Mouse (Mus musculus): ENCODE measurements around the gene Ccser1.
"Not testable (repeated sequence)": the region's sequence is repeated elsewhere in the genome, so short reads cannot be mapped to it uniquely, and the experiment has no call there.

Ccser1 gene

DNA sequence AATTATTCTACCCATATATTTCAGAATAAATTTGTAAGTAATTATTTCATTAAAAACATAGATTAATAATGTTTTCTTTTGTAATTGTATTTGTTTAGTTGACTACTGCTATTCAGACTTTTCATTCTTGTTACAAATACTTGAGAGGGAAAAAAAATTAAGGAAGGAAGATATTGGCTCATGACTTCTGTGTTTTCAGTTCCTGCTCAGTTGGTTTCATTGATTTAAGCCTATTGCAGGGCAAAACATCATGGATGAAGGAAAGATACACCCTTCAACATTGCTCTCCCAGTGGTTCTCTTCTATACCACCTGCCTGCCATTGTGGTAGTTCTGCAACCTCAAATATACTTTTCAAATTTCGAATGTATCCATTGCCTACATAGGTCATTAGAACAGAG is 541.1 kb downstream of the Ccser1 start:
- DNase-seq (ENCODE audit: low spot score), result no peak

DNA sequence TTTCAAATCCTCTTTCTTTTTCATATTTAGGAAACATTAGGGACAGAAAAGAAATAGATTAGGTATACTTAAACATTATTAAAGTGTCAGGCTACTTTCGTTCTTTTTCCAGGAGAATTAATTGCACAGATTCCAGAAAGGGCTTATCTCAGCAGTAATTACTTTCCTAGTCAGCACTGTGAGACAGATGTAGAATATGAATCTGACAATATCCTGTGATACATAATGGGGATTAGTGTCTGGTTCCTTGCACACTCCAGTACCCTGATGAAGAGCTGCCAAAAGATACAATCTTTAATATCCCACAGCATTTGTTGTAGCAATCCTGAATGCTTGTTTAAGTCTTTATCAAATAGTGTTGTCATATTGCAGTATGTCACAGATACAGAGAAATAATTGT is 548.9 kb downstream of the Ccser1 start:
- no peak for DNase-seq (ENCODE audit: low spot score)

DNA sequence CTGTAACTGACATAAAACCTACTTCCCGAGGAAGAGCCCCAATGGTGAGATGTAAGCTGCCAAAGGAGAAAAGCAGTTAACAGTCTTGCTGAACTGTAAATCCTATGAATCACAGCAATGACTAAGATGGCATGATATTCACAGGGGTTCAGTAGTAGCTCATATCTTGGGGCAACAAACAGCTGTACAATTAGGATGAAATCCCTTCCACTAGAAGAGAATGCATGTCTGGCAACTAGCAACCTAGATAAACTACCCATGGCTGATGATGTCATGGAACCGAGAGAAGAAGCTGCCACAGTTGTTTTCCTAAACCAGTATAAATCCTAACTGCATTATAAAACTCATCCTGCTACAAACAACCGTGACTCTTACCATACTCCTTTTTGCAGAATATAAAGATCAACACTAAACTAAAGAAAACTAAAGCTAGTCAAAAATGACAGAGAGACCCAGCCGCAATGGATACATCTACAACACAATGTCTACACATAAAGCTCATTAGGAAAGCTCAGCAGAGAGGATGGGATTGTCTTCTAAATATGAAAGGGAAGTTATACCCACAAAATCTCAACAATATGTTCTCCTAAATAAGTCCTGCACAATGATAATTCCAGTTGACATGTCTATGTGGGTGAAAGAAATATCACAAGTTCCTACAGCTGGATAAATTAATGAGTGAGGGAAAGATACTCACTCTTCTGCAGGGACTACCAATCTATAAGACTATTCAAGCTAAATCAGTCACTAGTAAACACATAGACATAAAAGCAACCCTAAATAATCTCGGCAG is 550.2 kb downstream of the Ccser1 start:
- no peak for DNase-seq (ENCODE audit: low spot score)

DNA sequence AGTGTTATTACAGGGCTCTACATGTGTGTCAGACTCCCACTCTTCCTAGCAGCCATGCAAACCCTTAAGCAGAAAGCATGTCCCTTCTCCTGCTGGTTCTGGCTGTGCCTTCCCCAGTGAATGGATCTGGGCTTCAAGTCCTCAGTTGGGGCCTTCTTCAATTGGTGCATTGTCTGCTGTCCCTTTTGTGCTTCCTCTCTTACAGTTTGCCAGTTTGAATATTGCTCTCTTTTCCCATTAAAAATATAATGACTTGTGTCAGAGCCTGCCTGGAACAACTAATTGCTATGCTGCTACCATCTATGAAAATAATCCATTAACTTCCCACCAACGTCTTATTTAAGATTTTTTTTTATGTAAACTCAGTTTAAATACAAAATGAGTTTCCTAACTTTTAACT is 566.2 kb downstream of the Ccser1 start:
- no peak for DNase-seq (ENCODE audit: low spot score)

DNA sequence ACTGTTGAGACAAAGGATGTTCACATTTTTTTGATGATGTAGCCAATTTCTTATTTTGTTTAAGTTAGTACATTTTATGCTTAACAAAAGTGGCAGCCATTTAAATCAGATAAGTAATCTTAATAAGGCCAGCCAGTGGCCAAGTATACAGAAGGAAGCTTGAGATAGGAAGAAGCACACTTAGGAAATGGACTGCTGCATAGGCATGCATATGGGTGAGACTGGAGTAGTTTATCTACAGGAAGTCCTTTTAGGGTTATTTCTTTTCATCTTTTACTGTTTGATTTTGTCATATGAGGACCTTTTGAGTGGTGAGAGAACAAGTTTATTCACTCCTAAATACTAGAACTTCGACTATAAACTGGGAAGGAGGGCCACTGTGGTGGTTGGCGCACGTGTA is 582.0 kb downstream of the Ccser1 start:
- DNase-seq (ENCODE audit: low spot score), result no peak

DNA sequence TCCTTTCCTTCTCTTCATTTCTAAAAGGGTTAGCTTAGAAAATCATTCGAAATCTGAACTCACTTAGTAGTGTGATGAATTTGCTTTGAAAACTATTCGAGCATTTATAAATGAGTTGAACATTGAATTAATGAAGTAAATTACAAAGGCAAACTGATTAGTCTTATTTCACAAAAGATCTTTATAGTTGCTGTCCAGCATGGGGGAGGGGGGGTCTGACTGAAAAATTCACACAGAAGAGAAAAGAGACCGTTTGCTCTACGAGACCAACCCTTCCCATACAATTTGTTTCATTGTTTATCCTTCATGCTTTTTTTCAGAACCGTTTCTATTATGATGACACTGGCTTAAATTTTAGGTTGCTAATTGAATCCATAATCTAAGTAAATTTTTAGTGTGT is 583.3 kb downstream of the Ccser1 start:
- DNase-seq (ENCODE audit: low spot score), result no peak

DNA sequence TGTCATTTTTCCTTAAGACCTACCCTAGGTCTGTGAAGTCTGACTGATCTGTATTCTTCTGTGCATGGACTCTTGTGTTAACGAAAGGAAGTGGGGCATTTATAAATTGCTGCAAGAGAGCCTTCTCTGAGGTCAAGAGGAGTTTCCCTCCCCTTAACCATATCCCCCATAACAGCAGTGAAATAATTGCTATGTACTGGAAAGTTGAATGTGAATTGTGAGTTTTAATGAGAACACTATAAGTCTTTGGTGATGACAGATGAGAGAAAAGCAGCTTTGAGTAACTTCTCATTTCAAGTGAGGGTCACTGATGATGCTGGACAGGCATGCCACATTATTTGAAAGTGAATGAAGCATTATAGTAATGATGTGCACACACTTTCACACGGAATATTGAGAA is 585.7 kb downstream of the Ccser1 start:
- no peak for DNase-seq (ENCODE audit: low spot score)

DNA sequence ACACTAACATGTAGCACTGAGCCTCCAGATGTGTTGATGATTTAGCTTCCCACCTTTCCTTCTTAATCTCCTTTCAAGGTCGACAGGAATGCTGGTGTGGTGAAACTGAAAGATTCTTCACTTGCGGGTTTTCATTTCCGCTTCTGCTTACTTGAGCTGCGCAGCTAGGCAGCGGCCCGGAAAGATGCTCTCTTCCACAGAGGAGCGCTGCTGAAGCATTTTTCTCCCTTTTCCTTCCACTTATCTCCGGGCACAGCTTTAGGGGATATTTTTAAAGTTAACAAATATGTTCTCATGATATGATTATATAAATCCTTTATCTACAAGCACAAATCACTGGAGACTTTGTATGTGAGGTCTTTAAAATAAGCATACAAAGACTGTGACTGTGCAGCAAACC is 587.0 kb downstream of the Ccser1 start:
- DNase-seq (ENCODE audit: low spot score), result no peak

DNA sequence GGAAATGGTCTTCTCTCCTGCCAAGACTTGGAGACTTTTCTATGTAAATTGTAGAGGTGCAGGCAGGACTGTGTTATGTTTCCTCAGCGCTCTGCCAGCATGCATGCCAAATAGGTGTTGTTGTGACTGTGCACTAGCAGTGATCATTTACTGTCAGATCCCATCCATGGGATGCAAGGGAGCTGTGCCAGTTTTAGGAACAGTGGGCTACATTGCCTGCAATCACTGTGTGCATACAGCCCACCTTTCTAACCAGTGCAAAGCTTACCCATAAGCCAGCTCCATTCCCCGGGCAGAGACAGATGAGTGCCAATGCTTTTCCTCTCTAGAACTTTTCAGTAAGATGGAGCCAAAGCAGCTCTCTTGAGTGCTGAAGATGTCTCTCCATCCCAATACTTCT is 606.6 kb downstream of the Ccser1 start:
- DNase-seq (ENCODE audit: low spot score), result no peak

DNA sequence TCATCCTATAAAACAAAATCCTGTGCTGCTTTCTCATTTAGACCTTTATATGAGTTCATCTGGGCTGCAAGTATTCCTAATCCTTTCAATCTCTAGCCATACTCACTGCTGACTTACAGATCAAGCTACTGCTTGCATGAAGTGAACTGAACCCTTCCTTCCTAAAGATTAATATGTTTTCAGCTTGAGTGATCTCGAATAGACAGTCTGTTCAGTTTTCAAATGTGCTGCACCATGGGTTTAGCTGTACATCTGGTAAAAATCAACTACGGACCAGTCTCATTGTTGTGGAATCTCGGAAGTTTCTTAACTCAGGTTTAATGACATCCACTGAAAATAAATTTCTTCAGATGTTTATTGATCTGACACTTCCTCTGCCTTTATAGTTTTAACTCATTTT is 620.8 kb downstream of the Ccser1 start:
- DNase-seq (ENCODE audit: low spot score), result no peak

DNA sequence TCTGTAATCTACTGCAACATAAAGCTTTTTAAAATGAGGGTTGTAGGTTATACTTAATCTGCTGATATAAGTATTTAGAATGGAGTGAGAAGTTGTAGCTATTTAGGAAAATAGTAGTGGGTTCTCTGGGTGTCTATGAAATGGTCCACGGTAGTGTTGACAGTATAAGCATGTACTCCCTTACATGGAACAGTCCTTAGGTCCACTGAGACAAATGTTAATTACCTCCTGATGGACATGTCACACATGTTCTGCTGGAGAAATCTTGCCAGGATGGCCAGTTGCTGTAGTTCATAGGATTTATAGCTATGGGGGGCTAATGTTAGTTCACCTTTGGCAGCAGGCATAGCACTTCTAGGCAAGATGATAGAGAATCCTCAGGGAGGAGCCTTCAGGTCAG is 625.4 kb downstream of the Ccser1 start:
- DNase-seq (ENCODE audit: low spot score), result no peak

DNA sequence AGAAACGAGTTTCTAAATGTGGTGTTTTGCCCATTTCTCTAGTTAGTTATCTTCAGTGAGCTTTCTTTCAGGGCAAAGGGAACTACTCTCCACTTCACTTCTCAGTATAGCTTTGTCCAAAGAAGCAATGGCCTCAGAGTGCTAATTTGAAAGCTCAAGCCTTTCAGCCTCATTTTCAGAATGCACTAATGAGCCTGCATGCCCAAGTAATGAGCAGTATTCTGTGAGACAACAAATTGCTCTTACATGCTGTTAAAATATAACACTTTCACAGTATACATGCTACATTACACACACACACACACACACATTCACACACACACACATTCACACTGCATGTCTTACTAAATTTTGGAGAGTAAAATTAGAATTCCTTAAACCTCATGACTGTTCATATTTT is 637.6 kb downstream of the Ccser1 start:
- DNase-seq (ENCODE audit: low spot score), result no peak

DNA sequence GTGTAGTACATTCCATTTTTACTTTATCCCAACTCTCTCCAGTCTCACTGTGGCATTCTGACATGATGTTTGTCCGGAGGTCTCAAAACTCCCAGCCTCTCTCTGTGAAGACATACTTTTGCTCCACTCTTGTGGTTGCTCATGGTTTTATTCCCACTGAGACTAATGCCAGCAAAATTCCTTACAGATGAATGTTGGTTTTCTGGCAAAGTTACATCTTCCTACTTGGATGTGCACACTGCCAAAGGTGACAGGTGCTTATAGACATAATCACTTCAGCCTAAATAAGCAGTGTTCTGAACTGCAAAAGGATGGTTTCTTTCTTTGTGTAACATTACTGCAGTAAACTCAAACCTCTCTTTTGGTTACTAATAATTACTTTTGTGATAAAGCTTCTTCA is 696.2 kb downstream of the Ccser1 start:
- no peak for DNase-seq (ENCODE audit: low spot score)

DNA sequence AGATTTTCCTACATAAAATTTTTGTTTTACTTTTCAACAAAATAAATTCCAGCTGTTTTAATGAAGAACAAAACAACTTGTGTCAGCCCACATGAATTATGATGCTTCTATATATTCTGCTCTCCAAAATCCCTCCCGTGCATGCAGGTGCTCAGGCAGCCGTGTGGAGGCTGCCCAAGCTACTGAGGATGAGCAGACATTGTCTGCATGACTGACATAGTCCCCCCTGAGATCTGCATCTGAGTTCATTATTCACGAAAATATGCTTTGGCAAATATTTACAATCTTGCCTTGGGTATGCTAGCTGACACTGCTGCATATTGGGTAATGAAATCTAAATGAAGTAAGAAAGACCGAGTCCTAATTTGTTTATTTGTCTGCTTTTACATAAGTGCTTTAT is 718.1 kb downstream of the Ccser1 start:
- no peak for DNase-seq (ENCODE audit: low spot score)

DNA sequence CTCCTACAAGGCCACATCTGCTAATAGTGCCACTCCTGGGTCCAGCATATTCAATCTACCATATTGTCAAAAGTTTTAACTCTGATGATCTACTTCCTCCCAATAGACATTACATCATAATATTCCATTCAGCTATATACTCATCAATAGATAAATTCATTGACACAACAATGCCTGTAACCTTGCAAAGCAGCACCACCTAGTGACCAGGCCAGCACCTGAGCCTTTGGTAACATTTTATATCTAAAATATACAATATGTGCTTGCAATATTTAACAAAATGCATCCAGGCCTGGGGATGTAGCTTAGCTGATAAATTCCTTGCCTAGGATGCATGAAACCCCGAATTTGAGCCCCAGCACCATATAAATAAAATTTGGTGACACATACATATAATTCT is 722.6 kb downstream of the Ccser1 start:
- DNase-seq (ENCODE audit: low spot score), result no peak

DNA sequence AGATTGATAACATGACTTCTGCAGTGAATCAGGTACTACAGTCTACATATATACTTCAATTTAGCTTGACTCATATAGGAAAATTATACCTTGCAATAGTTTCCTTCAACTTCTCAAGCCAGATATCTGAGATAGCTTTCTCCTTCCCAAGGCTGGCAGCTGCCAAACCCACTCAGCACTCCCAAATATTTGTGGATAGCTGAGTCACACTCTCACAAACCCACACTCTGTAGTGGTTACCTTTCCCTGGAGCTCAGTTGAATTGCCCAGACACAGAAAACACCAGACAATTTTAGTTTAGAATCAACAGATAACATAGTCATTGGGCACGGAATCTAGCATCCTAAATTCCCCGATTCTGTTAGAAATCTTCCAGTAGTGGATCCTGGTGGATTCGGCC is 732.8 kb downstream of the Ccser1 start:
- DNase-seq (ENCODE audit: low spot score), result no peak

DNA sequence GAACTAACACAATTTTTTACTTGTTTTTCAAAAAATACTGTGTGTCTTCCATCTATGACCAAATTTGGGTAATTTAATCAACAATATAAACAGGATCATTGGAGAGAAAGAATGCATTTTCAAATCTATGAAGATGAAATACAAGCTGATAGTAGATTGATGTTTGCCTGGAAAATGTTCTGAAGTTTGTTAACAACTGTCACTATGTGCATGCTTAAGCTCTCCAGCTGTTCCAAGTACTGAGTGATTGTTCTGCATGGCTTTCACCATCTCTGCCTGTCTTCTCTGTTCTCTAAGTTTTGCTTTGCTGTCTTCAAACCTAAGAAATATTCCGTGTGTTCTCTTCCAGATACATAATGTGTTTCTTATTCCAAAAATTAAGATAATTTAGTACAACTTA is 751.5 kb downstream of the Ccser1 start:
- no peak for DNase-seq (ENCODE audit: low spot score)

DNA sequence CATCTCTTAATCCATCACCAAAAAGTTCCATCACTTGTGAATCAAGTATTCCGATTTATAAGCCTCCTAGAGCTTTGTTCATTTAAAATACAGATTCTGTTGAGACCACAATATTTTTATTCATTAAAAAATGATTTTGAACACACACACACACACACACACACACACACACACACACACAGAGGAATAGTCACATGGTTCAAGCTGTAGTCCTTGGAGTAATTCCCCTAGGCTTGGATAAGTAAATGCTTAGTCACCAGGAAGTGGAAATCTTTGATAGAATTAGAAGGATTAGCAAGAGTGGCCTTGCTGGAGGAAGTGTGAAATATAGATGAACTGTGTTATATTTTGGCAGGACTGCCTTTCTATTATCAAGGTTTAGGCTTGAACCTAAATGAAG is 756.5 kb downstream of the Ccser1 start:
- DNase-seq (ENCODE audit: low spot score), result no peak

DNA sequence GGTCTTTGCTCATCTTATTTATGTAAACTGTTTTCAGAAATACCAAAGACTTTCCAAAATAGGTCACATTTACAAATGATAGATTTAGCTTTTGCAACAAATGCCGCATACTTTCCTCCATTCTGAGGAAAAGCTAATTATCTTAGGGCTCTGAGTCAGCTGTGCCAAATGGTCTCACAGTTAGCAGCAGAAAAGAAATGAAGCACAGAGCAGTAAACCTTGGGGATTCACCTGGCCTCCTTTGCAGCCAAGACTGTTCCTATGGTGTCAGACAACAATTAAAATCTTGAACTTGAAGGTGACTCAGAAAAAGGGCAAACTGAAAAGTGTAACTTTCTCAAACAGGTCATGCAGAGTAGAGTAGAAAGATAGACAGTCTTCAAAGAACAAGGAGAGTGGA is 759.1 kb downstream of the Ccser1 start:
- DNase-seq (ENCODE audit: low spot score), result no peak

DNA sequence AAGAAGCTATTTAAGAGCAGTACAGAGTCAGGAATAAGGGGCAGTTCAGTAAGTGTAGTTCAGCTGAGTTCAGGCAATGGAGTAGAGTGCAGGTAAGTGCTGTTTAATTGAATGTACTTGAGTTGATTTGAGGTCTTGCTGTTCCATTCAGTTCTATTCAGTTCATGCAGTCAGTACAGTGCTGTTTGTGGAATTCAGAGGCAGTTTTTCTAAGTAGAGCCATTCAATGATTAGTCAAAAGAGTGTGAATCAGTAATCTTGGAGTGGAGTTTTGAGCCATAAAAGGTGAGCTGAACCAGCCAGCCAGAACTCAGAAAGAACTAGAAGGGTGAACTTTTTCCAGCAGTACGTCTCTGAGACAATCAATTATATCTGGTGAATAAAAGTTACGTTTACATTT is 773.6 kb downstream of the Ccser1 start:
- DNase-seq (ENCODE audit: low spot score), result no peak

DNA sequence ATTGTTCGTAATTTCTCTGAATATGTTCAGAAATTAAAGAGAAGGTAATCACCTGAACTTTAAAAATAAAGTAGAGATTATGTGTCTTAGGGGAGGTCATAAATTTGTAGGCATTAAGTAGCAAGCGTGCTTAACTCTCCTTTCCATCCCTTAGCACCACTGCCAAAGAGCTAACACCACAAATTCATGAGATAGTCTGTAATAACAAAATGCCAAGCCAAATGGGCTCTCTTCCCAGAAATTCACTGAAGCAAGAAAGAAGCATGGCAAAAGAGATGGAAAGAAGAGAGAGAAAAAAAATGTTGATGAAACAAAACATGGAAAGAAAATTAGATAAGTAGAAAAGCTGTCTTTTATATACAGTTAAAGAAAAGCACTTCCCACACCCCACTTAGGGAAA is 796.8 kb downstream of the Ccser1 start:
- no peak for DNase-seq (ENCODE audit: low spot score)

DNA sequence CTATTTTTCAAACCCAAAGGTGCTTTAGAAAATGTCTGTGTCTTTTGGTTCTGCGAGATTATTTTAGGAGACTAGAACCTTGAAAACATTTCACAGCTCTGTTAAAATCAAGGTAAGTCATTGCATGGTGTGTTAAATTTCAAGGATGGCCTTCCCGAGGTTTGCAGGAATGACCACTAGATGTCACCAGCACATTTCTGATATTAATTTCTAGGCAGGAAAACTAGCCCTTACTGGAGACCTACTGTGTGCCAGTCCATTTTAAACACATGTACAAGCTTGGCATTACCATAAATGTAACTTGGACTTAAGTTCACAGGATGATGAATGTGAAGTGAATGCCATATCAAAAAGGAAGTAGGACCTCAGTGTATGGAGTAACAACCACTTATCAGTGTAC is 798.3 kb downstream of the Ccser1 start:
- DNase-seq (ENCODE audit: low spot score), result no peak

DNA sequence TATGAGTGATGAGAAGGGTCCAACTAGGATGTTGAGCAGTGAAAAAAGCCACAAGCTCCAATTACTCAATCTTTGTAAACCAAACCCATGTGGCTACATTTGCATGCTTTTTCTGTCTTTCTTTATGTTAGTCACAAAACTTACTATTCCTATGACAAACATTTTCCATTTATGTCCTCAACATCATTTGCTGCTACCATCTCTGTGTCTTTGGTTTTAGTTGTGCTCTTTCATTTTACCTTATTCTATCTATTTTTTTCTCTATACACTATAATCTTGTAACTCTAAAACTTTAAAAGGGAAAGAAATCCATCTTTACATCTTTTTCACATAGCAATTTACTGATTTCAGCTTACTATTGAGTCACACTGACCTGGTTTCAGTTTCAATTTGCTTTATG is 834.2 kb downstream of the Ccser1 start:
- no peak for DNase-seq (ENCODE audit: low spot score)

DNA sequence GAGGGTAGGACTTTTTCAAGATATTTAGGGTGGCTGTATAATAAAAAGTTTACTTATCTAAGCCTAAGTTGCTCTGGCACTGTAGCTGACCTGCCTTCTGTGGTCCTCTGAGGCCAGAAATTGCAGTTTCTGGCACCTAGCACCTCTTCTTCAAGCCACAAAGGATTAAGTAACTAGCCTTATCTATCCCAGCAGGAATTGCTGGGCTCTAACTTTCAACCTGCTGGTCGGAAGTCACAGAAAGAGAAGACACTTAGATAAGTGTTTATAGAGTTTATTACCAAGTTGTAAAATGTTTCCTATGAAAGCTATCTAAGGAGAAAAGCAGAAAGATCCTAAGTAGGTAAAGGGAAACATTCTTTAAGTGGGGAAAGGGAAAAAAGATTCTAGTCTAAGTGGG is 864.3 kb downstream of the Ccser1 start:
- DNase-seq (ENCODE audit: low spot score), result no peak

DNA sequence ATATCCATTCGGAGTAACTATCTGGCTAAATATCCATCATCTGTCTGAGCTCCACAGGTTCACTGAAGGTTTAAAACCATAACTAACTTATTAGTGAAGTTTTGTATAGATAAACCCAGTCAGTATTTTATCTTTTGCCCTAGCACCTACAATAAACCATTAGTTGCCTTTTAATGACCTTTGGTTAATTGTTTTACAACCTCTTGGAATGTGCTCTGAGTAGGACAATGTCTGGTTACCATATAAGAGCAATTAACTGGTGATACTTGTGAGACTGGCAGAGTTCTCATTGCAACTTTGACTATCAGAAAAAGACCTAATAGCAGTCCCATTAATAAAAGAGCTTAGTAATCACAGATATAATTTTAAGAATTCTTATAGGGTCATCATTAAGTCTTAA is 864.9 kb downstream of the Ccser1 start:
- not testable (repeated sequence) for DNase-seq (ENCODE audit: low spot score)

All from T-cell, adult 2 months (primary cell).